ENCODE assay signal across 25 mouse cellular contexts in genomic region chr13:71034926-71035687, GRCm38 (mm10).
A peak's percentile ranks its signal among the peaks of the same experiment; 100 is the strongest.
DNase-seq lines count a peak whose midpoint lies in the region; ATAC-seq lines count a peak whose summit lies in the region.
"Had no signal": no experiment of that assay in that cellular context is flagged by ENCODE, and none has a peak within 500 bp of the region (broad histone marks: within the 10 kb centered on the region; RNA-seq: fewer than 3 reads in every experiment).

No protein-coding gene starts in this region.

- 80% methylated on average over 13 of the region's 13 CpGs for WGBS in forebrain, embryonic 14.5 days
- WGBS in forebrain, embryonic 12.5 days = 69% methylated on average over 13 of the region's 13 CpGs
- 70% methylated on average over 13 of the region's 13 CpGs for WGBS in midbrain, embryonic 11.5 days
- WGBS in midbrain, embryonic 10.5 days = 82% methylated on average over 13 of the region's 13 CpGs
- WGBS in midbrain, embryonic 16.5 days = 31% methylated on average over 13 of the region's 13 CpGs

- H3K36me3 ChIP-seq in forebrain, embryonic 14.5 days (ENCODE audit: control insufficient read depth, insufficient read depth, low read length) = no peaks in the 10 kb centered on the region
- no peaks in the 10 kb centered on the region for H3K36me3 ChIP-seq in forebrain, embryonic 12.5 days (replicated peaks)
- H3K36me3 ChIP-seq in midbrain, embryonic 11.5 days (ENCODE audit: control insufficient read depth, insufficient read depth, low read length) = no peaks in the 10 kb centered on the region
- H3K36me3 ChIP-seq in midbrain, embryonic 10.5 days = no peaks in the 10 kb centered on the region
- no peaks in the 10 kb centered on the region for H3K36me3 ChIP-seq in midbrain, embryonic 16.5 days (ENCODE audit: control insufficient read depth, insufficient read depth, low read length)
- H3K36me3 ChIP-seq: embryonic facial prominence, embryonic 15.5 days; forebrain, embryonic 10.5 days; G1E; heart, embryonic 10.5 days had no signal

- H3K4me2 ChIP-seq in forebrain, embryonic 14.5 days (ENCODE audit: low read length) = no peak overlapping the region
- H3K4me2 ChIP-seq in forebrain, embryonic 12.5 days = no peak overlapping the region
- no peak overlapping the region for H3K4me2 ChIP-seq in midbrain, embryonic 11.5 days
- peak overlapping the region; percentile 17; the same call in 1 of the 2 replicates for H3K4me2 ChIP-seq in midbrain, embryonic 16.5 days (ENCODE audit: low read length)
- H3K4me2 ChIP-seq: embryonic facial prominence, embryonic 15.5 days had no signal

- no peaks in the 10 kb centered on the region for H3K27me3 ChIP-seq in forebrain, embryonic 14.5 days (replicated peaks; ENCODE audit: control insufficient read depth, insufficient read depth, low read length)
- no peaks in the 10 kb centered on the region for H3K27me3 ChIP-seq in forebrain, embryonic 12.5 days
- no peaks in the 10 kb centered on the region for H3K27me3 ChIP-seq in midbrain, embryonic 11.5 days (ENCODE audit: control insufficient read depth, insufficient read depth, low read length)
- H3K27me3 ChIP-seq in midbrain, embryonic 10.5 days (ENCODE audit: low read depth, poor library complexity, severe bottlenecking) = no peaks in the 10 kb centered on the region
- no peaks in the 10 kb centered on the region for H3K27me3 ChIP-seq in midbrain, embryonic 16.5 days (ENCODE audit: control insufficient read depth, insufficient read depth, low read depth, low read length)
- H3K27me3 ChIP-seq: embryonic facial prominence, embryonic 15.5 days had no signal

- no peaks in the 10 kb centered on the region for H3K4me1 ChIP-seq in forebrain, embryonic 14.5 days (ENCODE audit: control insufficient read depth, insufficient read depth, low read length)
- H3K4me1 ChIP-seq in forebrain, embryonic 12.5 days = peaks cover 4% of the 10 kb centered on the region; the same call in 1 of the 2 replicates
- no peaks in the 10 kb centered on the region for H3K4me1 ChIP-seq in midbrain, embryonic 11.5 days (ENCODE audit: control insufficient read depth, insufficient read depth, low read length)
- H3K4me1 ChIP-seq in midbrain, embryonic 10.5 days = no peaks in the 10 kb centered on the region; the same call in 1 of the 2 replicates
- peaks cover 14% of the 10 kb centered on the region; the same call in 1 of the 2 replicates for H3K4me1 ChIP-seq in midbrain, embryonic 16.5 days (ENCODE audit: control insufficient read depth, insufficient read depth, low read length)
- H3K4me1 ChIP-seq: embryonic facial prominence, embryonic 15.5 days; forebrain, embryonic 10.5 days; heart, embryonic 10.5 days had no signal

- no peaks in the 10 kb centered on the region for H3K9me3 ChIP-seq in forebrain, embryonic 14.5 days (replicated peaks; ENCODE audit: control insufficient read depth, low read length)
- no peaks in the 10 kb centered on the region for H3K9me3 ChIP-seq in forebrain, embryonic 12.5 days
- no peaks in the 10 kb centered on the region for H3K9me3 ChIP-seq in midbrain, embryonic 11.5 days (ENCODE audit: control insufficient read depth, low read length)
- H3K9me3 ChIP-seq in midbrain, embryonic 10.5 days (replicated peaks) = no peaks in the 10 kb centered on the region
- H3K9me3 ChIP-seq in midbrain, embryonic 16.5 days (replicated peaks; ENCODE audit: control insufficient read depth, low read length, poor library complexity, severe bottlenecking) = no peaks in the 10 kb centered on the region
- H3K9me3 ChIP-seq: embryonic facial prominence, embryonic 15.5 days; forebrain, embryonic 10.5 days; heart, embryonic 10.5 days had no signal

- no peak for ATAC-seq in forebrain, embryonic 14.5 days
- no peak for ATAC-seq in forebrain, embryonic 12.5 days (ENCODE audit: low FRiP score)
- ATAC-seq in midbrain, embryonic 11.5 days (ENCODE audit: low FRiP score) = peak; percentile 65; the same call in 1 of the 2 replicates
- ATAC-seq in midbrain, embryonic 16.5 days = peak; percentile 55; the same call in 1 of the 2 replicates
- ATAC-seq: CD4-positive, CD25-positive, alpha-beta regulatory T cell, adult 4 months; forebrain, embryonic 16.5 days had no signal

- H3K27ac ChIP-seq in forebrain, embryonic 14.5 days (ENCODE audit: low read depth, low read length) = no peak overlapping the region
- H3K27ac ChIP-seq in forebrain, embryonic 12.5 days = no peak overlapping the region
- no peak overlapping the region for H3K27ac ChIP-seq in midbrain, embryonic 11.5 days (ENCODE audit: low read depth, low read length)
- no peak overlapping the region for H3K27ac ChIP-seq in midbrain, embryonic 10.5 days (replicated peaks)
- H3K27ac ChIP-seq in midbrain, embryonic 16.5 days (ENCODE audit: low read length) = peak overlapping the region; percentile 57
- H3K27ac ChIP-seq: embryonic facial prominence, embryonic 15.5 days; forebrain, embryonic 10.5 days; heart, embryonic 10.5 days had no signal

- peak; percentile 10 for DNase-seq in forebrain, embryonic 14.5 days (ENCODE audit: low spot score)
- no peak for DNase-seq in midbrain, embryonic 11.5 days (ENCODE audit: low spot score, missing footprints)
- DNase-seq in midbrain, embryonic 10.5 days (ENCODE audit: low spot score) = no peak
- DNase-seq in thymus, adult 18-20 months = no peak
- DNase-seq in liver = no peak
- DNase-seq: adrenal gland, adult 8-10 months; adrenal gland, postnatal 36 days; B cell, adult 2 months; cerebellum, adult 11 months; cerebellum, adult 8-10 months; cerebellum, postnatal 14 days; embryo, embryonic 11 days; gastrocnemius, postnatal 10 days; heart, adult 18-20 months; heart, postnatal 10 days; heart, postnatal 4 days had no signal

- no peak overlapping the region for H3K4me3 ChIP-seq in forebrain, embryonic 14.5 days (ENCODE audit: low read depth, low read length)
- no peak overlapping the region for H3K4me3 ChIP-seq in forebrain, embryonic 12.5 days (replicated peaks)
- no peak overlapping the region for H3K4me3 ChIP-seq in midbrain, embryonic 11.5 days (ENCODE audit: low read depth, low read length)
- H3K4me3 ChIP-seq in midbrain, embryonic 10.5 days = no peak overlapping the region
- no peak overlapping the region for H3K4me3 ChIP-seq in midbrain, embryonic 16.5 days (ENCODE audit: low read depth, low read length)
- H3K4me3 ChIP-seq: embryonic facial prominence, embryonic 15.5 days; erythroblast, embryonic 14.5 days; forebrain, embryonic 10.5 days; heart, embryonic 10.5 days had no signal

- no peak overlapping the region for H3K9ac ChIP-seq in forebrain, embryonic 14.5 days (ENCODE audit: low read length)
- no peak overlapping the region for H3K9ac ChIP-seq in forebrain, embryonic 12.5 days
- H3K9ac ChIP-seq in midbrain, embryonic 11.5 days (ENCODE audit: low read length) = no peak overlapping the region
- peak overlapping the region; percentile 36; the same call in 1 of the 2 replicates for H3K9ac ChIP-seq in midbrain, embryonic 16.5 days (ENCODE audit: low read depth, low read length)
- H3K9ac ChIP-seq: embryonic facial prominence, embryonic 15.5 days had no signal

Comparison
In these comparisons a context has a peak if more than half of its experiments do, and no peak if none do; other contexts are left out.
1. ATAC-seq: peak in midbrain, embryonic 11.5 days (single experiment) and midbrain, embryonic 16.5 days (single experiment); none in forebrain, embryonic 14.5 days (single experiment) and forebrain, embryonic 12.5 days (single experiment).